Mouse (Mus musculus): ENCODE data around the gene Bicdl1. TPM values are rescaled to one million over a fixed set of nuclear protein-coding genes. Genes with fewer than 3 reads are reported as not detected.

The Bicdl1 gene
- polyA plus RNA-seq, 1 experiment from 2014 or later, result 9.1 TPM

- Histone ChIP-seq H3K27ac (replicated peaks) (no peak overlapping the region), H3K27me3 (replicated peaks; ENCODE audit: low read depth, poor library complexity, severe bottlenecking) (no peaks in the 10 kb centered on the region), H3K36me3 (replicated peaks) (no peaks in the 10 kb centered on the region), H3K4me3 (no peak overlapping the region), H3K9me3 (no peaks in the 10 kb centered on the region), H3K4me1 (peaks cover 8% of the 10 kb centered on the region)
- 49% methylated on average over 3 of the region's 3 CpGs for WGBS
- no peak for DNase-seq (ENCODE audit: low spot score)
Measured at GRCm38 (mm10) chr5:115693271-115693670, 38.1 kb downstream of the Bicdl1 start.

GRCm38 (mm10) chr5:115686716-115687115 lies 44.7 kb downstream of the Bicdl1 start:
- H3K4me1 ChIP-seq, result peaks cover 6% of the 10 kb centered on the region
- DNase-seq (ENCODE audit: low spot score), result no peak
- no peak overlapping the region for H3K27ac ChIP-seq (replicated peaks)
- H3K36me3 ChIP-seq (replicated peaks), result no peaks in the 10 kb centered on the region
- no peak overlapping the region for H3K4me3 ChIP-seq
- no peaks in the 10 kb centered on the region for H3K9me3 ChIP-seq
- WGBS, result 48% methylated on average over 7 of the region's 7 CpGs
- no peaks in the 10 kb centered on the region for H3K27me3 ChIP-seq (replicated peaks; ENCODE audit: low read depth, poor library complexity, severe bottlenecking)

- H3K4me1 ChIP-seq, result peaks cover 6% of the 10 kb centered on the region
- H3K36me3 ChIP-seq (replicated peaks), result no peaks in the 10 kb centered on the region
- WGBS, result 84% methylated on average over 10 of the region's 10 CpGs
- no peaks in the 10 kb centered on the region for H3K27me3 ChIP-seq (replicated peaks; ENCODE audit: low read depth, poor library complexity, severe bottlenecking)
- H3K9me3 ChIP-seq, result no peaks in the 10 kb centered on the region
- no peak overlapping the region for H3K4me3 ChIP-seq
- no peak for DNase-seq (ENCODE audit: low spot score)
- H3K27ac ChIP-seq (replicated peaks), result no peak overlapping the region
Measured at GRCm38 (mm10) chr5:115685126-115685525, 46.3 kb downstream of the Bicdl1 start.

- H3K4me1 ChIP-seq, result peaks cover 26% of the 10 kb centered on the region
- DNase-seq (ENCODE audit: low spot score), result no peak
- no peaks in the 10 kb centered on the region for H3K9me3 ChIP-seq
- no peak overlapping the region for H3K27ac ChIP-seq (replicated peaks)
- no peaks in the 10 kb centered on the region for H3K36me3 ChIP-seq (replicated peaks)
- H3K4me3 ChIP-seq, result no peak overlapping the region
- WGBS, result 75% methylated on average over 8 of the region's 8 CpGs
- H3K27me3 ChIP-seq (replicated peaks; ENCODE audit: low read depth, poor library complexity, severe bottlenecking), result no peaks in the 10 kb centered on the region
Measured at GRCm38 (mm10) chr5:115671846-115672245, 59.6 kb downstream of the Bicdl1 start.

- no peak overlapping the region for H3K4me3 ChIP-seq
- DNase-seq (ENCODE audit: low spot score), result no peak
- H3K27ac ChIP-seq (replicated peaks), result no peak overlapping the region
- no peaks in the 10 kb centered on the region for H3K36me3 ChIP-seq (replicated peaks)
- H3K4me1 ChIP-seq, result peaks cover 26% of the 10 kb centered on the region
- WGBS, result 80% methylated on average over 2 of the region's 2 CpGs
- no peaks in the 10 kb centered on the region for H3K9me3 ChIP-seq
- no peaks in the 10 kb centered on the region for H3K27me3 ChIP-seq (replicated peaks; ENCODE audit: low read depth, poor library complexity, severe bottlenecking)
Measured at GRCm38 (mm10) chr5:115670406-115670805, 61.0 kb downstream of the Bicdl1 start.

GRCm38 (mm10) chr5:115669974-115670373 lies 61.4 kb downstream of the Bicdl1 start:
- H3K4me1 ChIP-seq, result peaks cover 26% of the 10 kb centered on the region
- no peak for DNase-seq (ENCODE audit: low spot score)
- no peak overlapping the region for H3K27ac ChIP-seq (replicated peaks)

GRCm38 (mm10) chr5:115668986-115669385 lies 62.4 kb downstream of the Bicdl1 start:
- Histone ChIP-seq H3K36me3 (replicated peaks) (no peaks in the 10 kb centered on the region), H3K27ac (replicated peaks) (no peak overlapping the region), H3K27me3 (replicated peaks; ENCODE audit: low read depth, poor library complexity, severe bottlenecking) (no peaks in the 10 kb centered on the region), H3K4me1 (peaks cover 26% of the 10 kb centered on the region), H3K9me3 (no peaks in the 10 kb centered on the region), H3K4me3 (no peak overlapping the region)
- 85% methylated on average over 12 of the region's 12 CpGs for WGBS
- no peak for DNase-seq (ENCODE audit: low spot score)

More at GRCm38 (mm10) chr5:115669974-115670373, 61.4 kb downstream of the Bicdl1 start:
- Histone ChIP-seq H3K27me3 (replicated peaks; ENCODE audit: low read depth, poor library complexity, severe bottlenecking) (no peaks in the 10 kb centered on the region), H3K4me3 (no peak overlapping the region), H3K9me3 (no peaks in the 10 kb centered on the region), H3K36me3 (replicated peaks) (no peaks in the 10 kb centered on the region)
- 90% methylated on average over 11 of the region's 11 CpGs for WGBS

- Histone ChIP-seq H3K36me3 (replicated peaks) (no peaks in the 10 kb centered on the region), H3K4me3 (no peak overlapping the region), H3K4me1 (peaks cover 26% of the 10 kb centered on the region), H3K9me3 (no peaks in the 10 kb centered on the region), H3K27ac (replicated peaks) (no peak overlapping the region), H3K27me3 (replicated peaks; ENCODE audit: low read depth, poor library complexity, severe bottlenecking) (no peaks in the 10 kb centered on the region)
- DNase-seq (ENCODE audit: low spot score), result no peak
- 15% methylated on average over 7 of the region's 7 CpGs for WGBS
Measured at GRCm38 (mm10) chr5:115667894-115668293, 63.5 kb downstream of the Bicdl1 start.

- Histone ChIP-seq H3K4me1 (peaks cover 25% of the 10 kb centered on the region), H3K27ac (replicated peaks) (no peak overlapping the region), H3K27me3 (replicated peaks; ENCODE audit: low read depth, poor library complexity, severe bottlenecking) (no peaks in the 10 kb centered on the region), H3K36me3 (replicated peaks) (no peaks in the 10 kb centered on the region), H3K9me3 (no peaks in the 10 kb centered on the region), H3K4me3 (no peak overlapping the region)
- DNase-seq (ENCODE audit: low spot score), result no peak
- 80% methylated on average over 8 of the region's 8 CpGs for WGBS
Measured at GRCm38 (mm10) chr5:115667210-115667609, 64.2 kb downstream of the Bicdl1 start.

GRCm38 (mm10) chr5:115666366-115667065 lies 64.9 kb downstream of the Bicdl1 start:
- Histone ChIP-seq H3K27me3 (replicated peaks; ENCODE audit: low read depth, poor library complexity, severe bottlenecking) (no peaks in the 10 kb centered on the region), H3K4me1 (peaks cover 23% of the 10 kb centered on the region), H3K27ac (replicated peaks) (no peak overlapping the region), H3K9me3 (no peaks in the 10 kb centered on the region), H3K4me3 (no peak overlapping the region), H3K36me3 (replicated peaks) (no peaks in the 10 kb centered on the region)
- WGBS, result 74% methylated on average over 8 of the region's 8 CpGs
- no peak for DNase-seq (ENCODE audit: low spot score)

- H3K9me3 ChIP-seq, result no peaks in the 10 kb centered on the region
- H3K36me3 ChIP-seq (replicated peaks), result no peaks in the 10 kb centered on the region
- no peak for DNase-seq (ENCODE audit: low spot score)
- no peak overlapping the region for H3K27ac ChIP-seq (replicated peaks)
- H3K4me3 ChIP-seq, result no peak overlapping the region
- peaks cover 5% of the 10 kb centered on the region for H3K4me1 ChIP-seq
- H3K27me3 ChIP-seq (replicated peaks; ENCODE audit: low read depth, poor library complexity, severe bottlenecking), result no peaks in the 10 kb centered on the region
- 88% methylated on average over 22 of the region's 22 CpGs for WGBS
Measured at GRCm38 (mm10) chr5:115662658-115663057, 68.8 kb downstream of the Bicdl1 start.

- peaks cover 3% of the 10 kb centered on the region; the same call in 1 of the 2 replicates for H3K4me1 ChIP-seq
- WGBS, result 87% methylated on average over 6 of the region's 6 CpGs
- DNase-seq (ENCODE audit: low spot score), result no peak
Measured at GRCm38 (mm10) chr5:115658352-115658751, 73.1 kb downstream of the Bicdl1 start.

GRCm38 (mm10) chr5:115657234-115657633 lies 74.2 kb downstream of the Bicdl1 start:
- Histone ChIP-seq H3K27ac (replicated peaks) (no peak overlapping the region), H3K4me3 (no peak overlapping the region), H3K36me3 (replicated peaks) (no peaks in the 10 kb centered on the region), H3K9me3 (no peaks in the 10 kb centered on the region), H3K27me3 (replicated peaks; ENCODE audit: low read depth, poor library complexity, severe bottlenecking) (no peaks in the 10 kb centered on the region), H3K4me1 (peaks cover 9% of the 10 kb centered on the region)
- DNase-seq (ENCODE audit: low spot score), result no peak
- 82% methylated on average over 1 of the region's 1 CpGs for WGBS

More at GRCm38 (mm10) chr5:115658352-115658751, 73.1 kb downstream of the Bicdl1 start:
- H3K27ac ChIP-seq (replicated peaks), result no peak overlapping the region
- no peaks in the 10 kb centered on the region for H3K27me3 ChIP-seq (replicated peaks; ENCODE audit: low read depth, poor library complexity, severe bottlenecking)
- H3K4me3 ChIP-seq, result no peak overlapping the region
- no peaks in the 10 kb centered on the region for H3K36me3 ChIP-seq (replicated peaks)
- no peaks in the 10 kb centered on the region for H3K9me3 ChIP-seq
